Mouse (Mus musculus) limb, embryonic 14.5 days (tissue): ENCODE measurements at regions not wholly inside any gene's neighbourhood (a gene's known extent, or its start where the extent isn't known, plus 50 kb on each side); places are given as distances from the start of the nearest gene placed in this dataset.

ENCODE experiments used
- ATAC-seq: fragments of 200-750 bp; cut with Nextera tagmentation; 2 replicates; pipeline ENCODE4 v1.8.0; 2017; ENCODE audit warnings: low read depth, moderate number of reproducible peaks, moderate TSS enrichment; ENCODE audit not compliant: low FRiP score
- DNase-seq: peaks from one replicate; pipeline ENCODE4 v3.0.0-alpha.2; 2015; ENCODE audit warnings: low spot score
- H3K27ac ChIP-seq: fragments of 300-500 bp; sonication (generic); replicated peaks from 2 replicates; pipeline ENCODE4 v1.5.1; 2014; ENCODE audit warnings: low read depth, mild to moderate bottlenecking, low read length, moderate library complexity, mixed read lengths
- H3K27me3 ChIP-seq: fragments of 300-500 bp; sonication (generic); 2 replicates; pipeline ENCODE4 v1.6.1; 2014; ENCODE audit warnings: low read length, mixed read lengths; ENCODE audit not compliant: control insufficient read depth, insufficient read depth
- H3K36me3 ChIP-seq: fragments of 300-500 bp; sonication (generic); 2 replicates; pipeline ENCODE4 v1.6.1; 2014; ENCODE audit warnings: mild to moderate bottlenecking, low read length, moderate library complexity, mixed read lengths; ENCODE audit not compliant: control insufficient read depth, insufficient read depth
- H3K4me1 ChIP-seq: fragments of 300-500 bp; sonication (generic); 2 replicates; pipeline ENCODE4 v1.6.1; 2014; ENCODE audit warnings: antibody characterized with exemption, low read length, mixed read lengths; ENCODE audit not compliant: control insufficient read depth, insufficient read depth
- H3K4me2 ChIP-seq: fragments of 300-500 bp; sonication (generic); replicated peaks from 2 replicates; pipeline ENCODE4 v1.6.1; 2014; ENCODE audit warnings: low read depth, mild to moderate bottlenecking, low read length, moderate library complexity; ENCODE audit not compliant: severe bottlenecking
- H3K4me3 ChIP-seq: fragments of 300-500 bp; sonication (generic); replicated peaks from 2 replicates; pipeline ENCODE4 v1.5.1; 2014; ENCODE audit warnings: low read length
- H3K9ac ChIP-seq: fragments of 300-500 bp; sonication (generic); 2 replicates; pipeline ENCODE4 v1.6.1; 2014; ENCODE audit warnings: mild to moderate bottlenecking, low read depth, low read length, moderate library complexity; ENCODE audit not compliant: severe bottlenecking
- H3K9me3 ChIP-seq: fragments of 300-500 bp; sonication (generic); 2 replicates; pipeline ENCODE4 v1.6.1; 2016; ENCODE audit warnings: low read length; ENCODE audit not compliant: control insufficient read depth
- POLR2A ChIP-seq: fragments of 200-500 bp; IDR thresholded peaks from 2 replicates; pipeline ENCODE4 v1.8.0; 2012; ENCODE audit warnings: inconsistent platforms, mild to moderate bottlenecking, moderate library complexity, borderline replicate concordance; ENCODE audit not compliant: insufficient read depth, insufficient read length; ENCODE audit errors: extremely low read depth
- WGBS: fragments of 180-500 bp; shearing (Covaris S2); extraction: QIAGEN DNeasy Blood & Tissue Kit; methylation state at CpG from one replicate; pipeline ENCODE4 v1.1.7; 2014; 5-methylcytosine and 5-hydroxymethylcytosine counted together

GRCm38 (mm10) chr10:119134797-119135488, 104.9 kb downstream of the Cand1 start:
- Histone ChIP-seq H3K27ac (no peak overlapping the region), H3K4me2 (no peak overlapping the region), H3K9ac (no peak overlapping the region), H3K4me1 (no peaks in the 10 kb centered on the region), H3K36me3 (no peaks in the 10 kb centered on the region), H3K4me3 (no peak overlapping the region), H3K27me3 (no peaks in the 10 kb centered on the region; the same call in 1 of the 2 replicates), H3K9me3 (no peaks in the 10 kb centered on the region)
- DNase-seq (no peak), ATAC-seq (no peak)
- no peak for TF ChIP-seq POLR2A
- 59% methylated on average over 10 of the region's 10 CpGs for WGBS

- no peak overlapping the region for H3K4me3 ChIP-seq
- H3K27ac ChIP-seq, result no peak overlapping the region
- ATAC-seq (peak; percentile 67; the same call in 1 of the 2 replicates), DNase-seq (peak; percentile 55)
- no peaks in the 10 kb centered on the region for H3K36me3 ChIP-seq
- no peak for TF ChIP-seq POLR2A
- H3K4me1 ChIP-seq, result no peaks in the 10 kb centered on the region
- H3K9me3 ChIP-seq, result no peaks in the 10 kb centered on the region
- no peak overlapping the region for H3K9ac ChIP-seq
- peak overlapping the region; percentile 35 for H3K4me2 ChIP-seq
- no peaks in the 10 kb centered on the region; the same call in 1 of the 2 replicates for H3K27me3 ChIP-seq
- WGBS, result 23% methylated on average over 16 of the region's 16 CpGs
Observed at GRCm38 (mm10) chr10:119131977-119132376, 107.9 kb downstream of the Cand1 start.

- H3K36me3 ChIP-seq, result no peaks in the 10 kb centered on the region
- no peak overlapping the region for H3K9ac ChIP-seq
- H3K9me3 ChIP-seq, result no peaks in the 10 kb centered on the region
- ATAC-seq (no peak), DNase-seq (no peak)
- WGBS, result 87% methylated on average over 6 of the region's 6 CpGs
- H3K27ac ChIP-seq, result no peak overlapping the region
- H3K4me1 ChIP-seq, result no peaks in the 10 kb centered on the region
- no peak overlapping the region for H3K4me2 ChIP-seq
- H3K27me3 ChIP-seq, result no peaks in the 10 kb centered on the region; the same call in 1 of the 2 replicates
- no peak overlapping the region for H3K4me3 ChIP-seq
- TF ChIP-seq POLR2A, result no peak
Observed at GRCm38 (mm10) chr10:119130676-119131075, 109.2 kb downstream of the Cand1 start.

- no peak for ATAC-seq
- no peak for DNase-seq
- Histone ChIP-seq H3K4me2 (no peak overlapping the region), H3K9ac (no peak overlapping the region), H3K4me1 (no peaks in the 10 kb centered on the region), H3K36me3 (no peaks in the 10 kb centered on the region), H3K27me3 (no peaks in the 10 kb centered on the region; the same call in 1 of the 2 replicates), H3K9me3 (no peaks in the 10 kb centered on the region), H3K4me3 (no peak overlapping the region), H3K27ac (no peak overlapping the region)
- no peak for TF ChIP-seq POLR2A
- WGBS, result 94% methylated on average over 3 of the region's 3 CpGs
Observed at GRCm38 (mm10) chr10:119128035-119128434, 111.8 kb downstream of the Cand1 start.

GRCm38 (mm10) chr10:119123517-119123916, 116.3 kb downstream of the Cand1 start:
- ATAC-seq, result no peak
- 82% methylated on average over 5 of the region's 5 CpGs for WGBS
- H3K27ac ChIP-seq, result no peak overlapping the region

More at GRCm38 (mm10) chr10:119123517-119123916, 116.3 kb downstream of the Cand1 start:
- no peaks in the 10 kb centered on the region for H3K4me1 ChIP-seq
- H3K27me3 ChIP-seq, result no peaks in the 10 kb centered on the region
- H3K36me3 ChIP-seq, result no peaks in the 10 kb centered on the region
- H3K9me3 ChIP-seq, result no peaks in the 10 kb centered on the region
- H3K9ac ChIP-seq, result no peak overlapping the region
- TF ChIP-seq POLR2A, result no peak
- no peak overlapping the region for H3K4me3 ChIP-seq
- no peak for DNase-seq
- H3K4me2 ChIP-seq, result no peak overlapping the region
